Mouse (Mus musculus) limb, embryonic 14.5 days (tissue): ENCODE results near the gene Nxpe3. TPM values are rescaled to one million over a fixed set of nuclear protein-coding genes. Genes with fewer than 3 reads are reported as not detected.

Source experiments
- ATAC-seq: fragments of 200-750 bp; cut with Nextera tagmentation; 2 replicates; pipeline ENCODE4 v1.8.0; 2017; ENCODE audit warnings: low read depth, moderate number of reproducible peaks, moderate TSS enrichment; ENCODE audit not compliant: low FRiP score
- DNase-seq: peaks from one replicate; pipeline ENCODE4 v3.0.0-alpha.2; 2015; ENCODE audit warnings: low spot score
- H3K27ac ChIP-seq: fragments of 300-500 bp; sonication (generic); replicated peaks from 2 replicates; pipeline ENCODE4 v1.5.1; 2014; ENCODE audit warnings: low read depth, mild to moderate bottlenecking, low read length, moderate library complexity, mixed read lengths
- H3K27me3 ChIP-seq: fragments of 300-500 bp; sonication (generic); 2 replicates; pipeline ENCODE4 v1.6.1; 2014; ENCODE audit warnings: low read length, mixed read lengths; ENCODE audit not compliant: control insufficient read depth, insufficient read depth
- H3K36me3 ChIP-seq: fragments of 300-500 bp; sonication (generic); 2 replicates; pipeline ENCODE4 v1.6.1; 2014; ENCODE audit warnings: mild to moderate bottlenecking, low read length, moderate library complexity, mixed read lengths; ENCODE audit not compliant: control insufficient read depth, insufficient read depth
- H3K4me1 ChIP-seq: fragments of 300-500 bp; sonication (generic); 2 replicates; pipeline ENCODE4 v1.6.1; 2014; ENCODE audit warnings: antibody characterized with exemption, low read length, mixed read lengths; ENCODE audit not compliant: control insufficient read depth, insufficient read depth
- H3K4me2 ChIP-seq: fragments of 300-500 bp; sonication (generic); replicated peaks from 2 replicates; pipeline ENCODE4 v1.6.1; 2014; ENCODE audit warnings: low read depth, mild to moderate bottlenecking, low read length, moderate library complexity; ENCODE audit not compliant: severe bottlenecking
- H3K4me3 ChIP-seq: fragments of 300-500 bp; sonication (generic); replicated peaks from 2 replicates; pipeline ENCODE4 v1.5.1; 2014; ENCODE audit warnings: low read length
- H3K9ac ChIP-seq: fragments of 300-500 bp; sonication (generic); 2 replicates; pipeline ENCODE4 v1.6.1; 2014; ENCODE audit warnings: mild to moderate bottlenecking, low read depth, low read length, moderate library complexity; ENCODE audit not compliant: severe bottlenecking
- H3K9me3 ChIP-seq: fragments of 300-500 bp; sonication (generic); 2 replicates; pipeline ENCODE4 v1.6.1; 2016; ENCODE audit warnings: low read length; ENCODE audit not compliant: control insufficient read depth
- POLR2A ChIP-seq: fragments of 200-500 bp; IDR thresholded peaks from 2 replicates; pipeline ENCODE4 v1.8.0; 2012; ENCODE audit warnings: inconsistent platforms, mild to moderate bottlenecking, moderate library complexity, borderline replicate concordance; ENCODE audit not compliant: insufficient read depth, insufficient read length; ENCODE audit errors: extremely low read depth
- WGBS: fragments of 180-500 bp; shearing (Covaris S2); extraction: QIAGEN DNeasy Blood & Tissue Kit; methylation state at CpG from one replicate; pipeline ENCODE4 v1.1.7; 2014; 5-methylcytosine and 5-hydroxymethylcytosine counted together
- polyA plus RNA-seq, 2 experiments: library from polyadenylated mRNA; depleted of rRNA in 1 of 2; stranded (reverse) in 1 of 2; unstranded in 1 of 2; fragments of >200 nt; fragmentation: Nextera tagmentation in 1 of 2; extraction: Ambion mirVana in 1 of 2; gene quantifications; 2 replicates each; pipeline versions ENCODE4 v1.2.1 to v1.2.3; 2012 to 2014

The Nxpe3 gene
- polyA plus RNA-seq, 2 experiments = 0.55 to 1.2 TPM

- DNase-seq (peak; percentile 49), ATAC-seq (peak; percentile 13; the same call in 1 of the 2 replicates)
- peak overlapping the region; percentile 64 for H3K9ac ChIP-seq
- no peaks in the 10 kb centered on the region for H3K9me3 ChIP-seq
- H3K27ac ChIP-seq = 0 out of 2 replicates have a peak overlapping the region, but pooled peaks have one; percentile 54
- peak overlapping the region; percentile 63 for H3K4me2 ChIP-seq
- 2% methylated on average over 32 of the region's 32 CpGs for WGBS
- H3K27me3 ChIP-seq = no peaks in the 10 kb centered on the region
- H3K4me3 ChIP-seq = peak overlapping the region; percentile 59
- no peaks in the 10 kb centered on the region for H3K4me1 ChIP-seq
- 0 out of 2 replicates have a peak, but pooled peaks cover 3% of the 10 kb centered on the region for H3K36me3 ChIP-seq
- TF ChIP-seq POLR2A = no peak
Observed at GRCm38 (mm10) chr16:55933681-55934343, 38.7 kb upstream of the Nxpe3 start.

DNA sequence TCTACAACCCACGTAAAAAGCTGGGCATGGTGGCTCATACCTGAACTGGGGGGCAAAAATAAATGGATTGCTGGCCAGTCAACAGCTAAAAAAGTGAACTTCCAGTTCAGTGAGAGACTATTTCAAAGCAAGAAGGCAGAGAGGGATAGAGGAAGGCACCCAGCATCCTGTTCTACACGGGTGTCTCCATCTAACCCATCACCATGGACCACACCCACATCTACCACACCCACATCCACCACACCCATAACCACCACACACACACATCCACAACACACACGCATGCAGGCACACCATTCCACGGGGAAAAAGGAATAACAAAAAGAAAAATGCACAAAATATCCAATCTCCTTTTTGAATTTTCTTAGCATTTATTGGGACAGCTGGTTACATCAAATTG lies 28.9 kb upstream of the Nxpe3 start:
- H3K36me3 ChIP-seq = peaks cover 47% of the 10 kb centered on the region
- no peaks in the 10 kb centered on the region for H3K27me3 ChIP-seq
- no peak overlapping the region for H3K4me3 ChIP-seq
- no peaks in the 10 kb centered on the region for H3K4me1 ChIP-seq
- no peak overlapping the region for H3K4me2 ChIP-seq
- no peak for DNase-seq
- WGBS = 94% methylated on average over 4 of the region's 4 CpGs
- no peak for ATAC-seq
- no peak overlapping the region for H3K27ac ChIP-seq
- H3K9me3 ChIP-seq = no peaks in the 10 kb centered on the region
- TF ChIP-seq POLR2A = no peak
- H3K9ac ChIP-seq = no peak overlapping the region

GRCm38 (mm10) chr16:55922079-55922478 lies 27.0 kb upstream of the Nxpe3 start:
- no peak overlapping the region for H3K27ac ChIP-seq
- peaks cover 51% of the 10 kb centered on the region for H3K36me3 ChIP-seq

DNA sequence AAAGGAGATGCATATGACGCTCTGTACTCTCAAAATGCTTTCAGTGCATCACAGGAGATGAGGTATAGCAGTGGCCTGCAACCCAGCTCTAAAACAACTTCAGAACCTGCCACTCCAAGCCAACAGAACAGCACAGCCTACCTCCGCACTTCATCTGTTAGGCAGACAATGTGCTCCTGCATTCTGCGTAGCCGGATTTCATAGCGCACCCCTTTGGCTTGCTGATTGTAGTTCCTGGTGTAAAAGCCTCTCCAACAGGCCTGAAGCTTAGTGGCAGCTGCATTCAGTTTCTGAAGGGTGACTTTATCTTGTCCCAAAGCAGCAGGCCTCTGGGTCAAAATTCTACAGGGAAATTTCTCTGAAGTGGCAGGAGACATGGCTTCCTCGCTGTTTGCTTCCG lies 19.6 kb upstream of the Nxpe3 start:
- no peak overlapping the region for H3K27ac ChIP-seq
- ATAC-seq = no peak

More at GRCm38 (mm10) chr16:55922079-55922478, 27.0 kb upstream of the Nxpe3 start:
- Histone ChIP-seq H3K9me3 (no peaks in the 10 kb centered on the region), H3K27me3 (no peaks in the 10 kb centered on the region), H3K4me1 (no peaks in the 10 kb centered on the region), H3K4me2 (no peak overlapping the region), H3K9ac (no peak overlapping the region), H3K4me3 (no peak overlapping the region)
- 91% methylated on average over 10 of the region's 10 CpGs for WGBS
- DNase-seq = no peak
- no peak for ATAC-seq
- TF ChIP-seq POLR2A = no peak

GRCm38 (mm10) chr16:55910208-55910793 lies 15.2 kb upstream of the Nxpe3 start:
- Histone ChIP-seq H3K4me2 (no peak overlapping the region), H3K4me1 (no peaks in the 10 kb centered on the region), H3K9ac (no peak overlapping the region), H3K27ac (no peak overlapping the region), H3K27me3 (no peaks in the 10 kb centered on the region), H3K4me3 (no peak overlapping the region), H3K9me3 (no peaks in the 10 kb centered on the region), H3K36me3 (peaks cover 53% of the 10 kb centered on the region)
- no peak for TF ChIP-seq POLR2A
- 94% methylated on average over 10 of the region's 10 CpGs for WGBS
- DNase-seq = no peak
- no peak for ATAC-seq

More for the DNA sequence above, 19.6 kb upstream of the Nxpe3 start:
- Histone ChIP-seq H3K9me3 (no peaks in the 10 kb centered on the region), H3K36me3 (peaks cover 52% of the 10 kb centered on the region), H3K9ac (no peak overlapping the region), H3K4me2 (no peak overlapping the region), H3K4me1 (no peaks in the 10 kb centered on the region), H3K27me3 (no peaks in the 10 kb centered on the region), H3K4me3 (no peak overlapping the region)
- no peak for TF ChIP-seq POLR2A
- DNase-seq = no peak
- 97% methylated on average over 7 of the region's 7 CpGs for WGBS
